Mouse (Mus musculus): Measurements from ENCODE around the gene Trnp1. TPM values are rescaled to one million over a fixed set of nuclear protein-coding genes. Genes with fewer than 3 reads are reported as not detected.

Trnp1 gene
- 45.2 and 52.2 TPM in 2 replicates for total RNA-seq (2014; rRNA removed)
- polyA plus RNA-seq (2015; fragmentation: Nextera tagmentation; extraction: Ambion mirVana) = 15.2 and 17.5 TPM in 2 replicates

DNA sequence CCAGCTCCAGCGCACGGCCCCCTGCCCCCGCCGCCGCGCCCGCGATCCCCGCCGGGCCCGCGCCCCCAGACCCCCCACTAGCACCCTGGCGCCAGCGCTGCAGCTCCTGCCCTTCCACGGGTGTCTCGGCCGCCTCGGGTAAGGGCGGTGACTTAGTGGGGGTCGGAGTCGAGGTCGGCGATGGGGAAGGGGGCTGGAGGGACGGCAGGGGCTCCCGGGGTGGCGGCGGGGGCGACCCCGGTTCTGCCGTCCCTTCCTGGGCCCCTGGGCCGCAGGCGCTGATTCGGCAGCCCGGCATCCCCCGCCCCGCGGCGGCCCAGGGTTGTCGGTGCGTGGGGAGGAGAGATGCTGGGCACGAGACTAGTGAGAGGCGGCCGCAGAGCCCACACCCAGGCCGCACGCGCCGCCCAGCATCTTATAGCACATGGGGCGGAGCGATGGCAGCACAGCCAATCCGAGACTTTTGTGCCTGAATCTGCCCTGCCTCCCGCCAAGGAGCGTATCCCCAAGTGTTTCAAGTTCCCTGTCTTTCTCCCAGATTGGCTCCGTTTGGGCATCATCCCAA lies at the start of gene Trnp1:
Gene Trnp1, minus strand, starts transcription at position 391 of the 565 bp plus-strand sequence.
- no peak for TF ChIP-seq CTCF (IDR thresholded peaks at IDR 0.05)
- under 1% methylated on average over 41 of the region's 53 CpGs for WGBS
- Histone ChIP-seq H3K9ac (replicated peaks; ENCODE audit: low read length, poor library complexity, severe bottlenecking) (peak within 1 kb of the TSS; percentile 67), H3K36me3 (ENCODE audit: insufficient read depth, low read length) (no peaks in the 10 kb centered on the region), H3K4me1 (ENCODE audit: insufficient read depth, low read length) (0 out of 2 replicates have a peak, but pooled peaks cover 4% of the 10 kb centered on the region), H3K4me2 (ENCODE audit: low read depth, low read length, poor library complexity, severe bottlenecking) (peak within 1 kb of the TSS; percentile 94), H3K4me3 (ENCODE audit: low read depth, low read length) (peak within 1 kb of the TSS; percentile 52), H3K27me3 (ENCODE audit: insufficient read depth, low read length) (peaks cover 45% of the 10 kb centered on the region), H3K9me3 (ENCODE audit: low read length) (no peaks in the 10 kb centered on the region), H3K27ac (ENCODE audit: low read depth, low read length) (no peak within 1 kb of the TSS)
- DNase-seq (ENCODE audit: low spot score) (peak; percentile 93), ATAC-seq (ENCODE audit: low FRiP score) (peak; percentile 80)

DNA sequence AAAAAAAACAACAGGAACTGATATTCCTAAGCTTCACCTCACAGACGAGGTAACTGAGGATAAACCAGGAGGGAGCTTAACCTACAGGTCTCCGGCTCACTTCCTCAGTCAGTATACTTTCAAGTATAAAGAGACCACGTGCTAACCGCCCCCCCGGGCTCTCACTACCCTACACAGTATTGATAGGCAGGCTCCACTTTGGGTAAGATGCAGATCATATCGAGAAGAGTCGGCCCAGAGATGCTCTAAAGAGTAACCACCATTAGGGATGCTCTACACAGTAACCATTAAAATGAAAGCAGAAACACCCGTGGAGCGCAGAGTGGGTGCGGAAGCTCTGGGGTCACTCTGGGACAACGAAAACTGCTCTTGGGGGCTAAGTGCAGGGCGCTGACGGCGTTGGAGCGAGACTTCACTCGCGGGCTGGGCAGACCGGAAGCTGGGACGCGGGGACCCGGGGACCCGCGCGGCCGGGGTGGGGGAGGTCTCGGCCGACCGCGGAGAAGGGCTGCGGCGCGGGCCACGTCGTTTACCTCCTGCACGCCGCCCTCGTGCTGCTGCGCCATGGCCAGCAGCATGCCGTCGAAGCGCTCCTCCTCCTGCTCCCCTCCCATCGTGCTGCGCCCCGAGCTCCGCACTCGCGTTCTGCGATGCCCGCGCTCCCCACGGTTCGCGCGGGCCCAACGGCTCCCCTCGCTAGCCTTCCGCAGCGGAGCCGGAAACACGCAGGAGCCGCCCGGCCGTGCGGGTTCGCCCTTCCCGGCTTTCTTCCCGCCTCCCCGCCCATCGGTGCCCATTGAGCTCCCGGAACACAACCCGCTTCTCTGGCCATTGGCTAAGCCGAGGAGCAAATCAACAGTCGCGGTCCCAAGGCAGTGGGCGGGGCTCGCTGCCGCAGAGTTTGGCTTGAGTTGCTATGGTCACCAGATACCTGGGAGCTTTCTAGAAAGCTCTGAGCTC lies 47.2 kb upstream of the Trnp1 start, which contains the start of gene Nudc:
Gene Nudc, minus strand, starts transcription at position 725 of the 960 bp plus-strand sequence.
- no peaks in the 10 kb centered on the region for H3K9me3 ChIP-seq (ENCODE audit: low read length)
- peak within 1 kb of the TSS; percentile 57 for H3K9ac ChIP-seq (replicated peaks; ENCODE audit: low read length, poor library complexity, severe bottlenecking)
- WGBS = 1% methylated on average over 55 of the region's 77 CpGs
- H3K4me3 ChIP-seq (ENCODE audit: low read depth, low read length) = peak within 1 kb of the TSS; percentile 81
- peak; percentile 98 for ATAC-seq (ENCODE audit: low FRiP score)
- H3K27me3 ChIP-seq (ENCODE audit: insufficient read depth, low read length) = no peaks in the 10 kb centered on the region
- peaks cover 8% of the 10 kb centered on the region; the same call in 1 of the 2 replicates for H3K36me3 ChIP-seq (ENCODE audit: insufficient read depth, low read length)
- peak; percentile 98 for DNase-seq (ENCODE audit: low spot score)
- no peaks in the 10 kb centered on the region for H3K4me1 ChIP-seq (ENCODE audit: insufficient read depth, low read length)
- no peak for TF ChIP-seq CTCF (IDR thresholded peaks at IDR 0.05)
- H3K4me2 ChIP-seq (ENCODE audit: low read depth, low read length, poor library complexity, severe bottlenecking) = peak within 1 kb of the TSS; percentile 55
- peak within 1 kb of the TSS; percentile 80 for H3K27ac ChIP-seq (ENCODE audit: low read depth, low read length)

DNA sequence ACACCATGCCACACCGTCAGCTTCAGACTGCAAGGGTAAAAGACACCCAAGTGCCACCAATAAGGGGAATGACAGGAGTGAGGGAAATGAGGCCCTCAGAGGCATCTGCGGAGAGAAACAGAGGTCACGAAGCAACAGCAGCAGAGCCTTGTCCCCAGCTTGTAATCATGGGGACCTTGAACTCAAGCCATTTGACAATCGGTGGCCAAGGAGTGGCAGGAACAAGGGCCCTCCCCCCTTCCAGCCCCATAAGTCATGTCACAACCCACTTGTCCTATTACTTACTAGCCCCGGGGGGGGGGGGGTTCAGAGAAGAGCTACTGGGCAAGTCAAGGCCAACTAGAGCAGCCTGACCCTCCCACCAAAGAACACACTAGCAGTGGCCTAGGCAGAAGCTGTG lies 38.3 kb upstream of the Trnp1 start:
- H3K27ac ChIP-seq (ENCODE audit: low read depth, low read length) = no peak overlapping the region
- no peaks in the 10 kb centered on the region for H3K27me3 ChIP-seq (ENCODE audit: insufficient read depth, low read length)
- no peaks in the 10 kb centered on the region for H3K4me1 ChIP-seq (ENCODE audit: insufficient read depth, low read length)
- H3K9me3 ChIP-seq (ENCODE audit: low read length) = no peaks in the 10 kb centered on the region
- ATAC-seq (ENCODE audit: low FRiP score) (no peak), DNase-seq (ENCODE audit: low spot score) (no peak)
- H3K4me2 ChIP-seq (ENCODE audit: low read depth, low read length, poor library complexity, severe bottlenecking) = no peak overlapping the region
- H3K4me3 ChIP-seq (ENCODE audit: low read depth, low read length) = no peak overlapping the region
- H3K9ac ChIP-seq (replicated peaks; ENCODE audit: low read length, poor library complexity, severe bottlenecking) = no peak overlapping the region
- 91% methylated on average over 5 of the region's 5 CpGs for WGBS
- peaks cover 55% of the 10 kb centered on the region for H3K36me3 ChIP-seq (ENCODE audit: insufficient read depth, low read length)
- TF ChIP-seq CTCF (IDR thresholded peaks at IDR 0.05) = no peak

DNA sequence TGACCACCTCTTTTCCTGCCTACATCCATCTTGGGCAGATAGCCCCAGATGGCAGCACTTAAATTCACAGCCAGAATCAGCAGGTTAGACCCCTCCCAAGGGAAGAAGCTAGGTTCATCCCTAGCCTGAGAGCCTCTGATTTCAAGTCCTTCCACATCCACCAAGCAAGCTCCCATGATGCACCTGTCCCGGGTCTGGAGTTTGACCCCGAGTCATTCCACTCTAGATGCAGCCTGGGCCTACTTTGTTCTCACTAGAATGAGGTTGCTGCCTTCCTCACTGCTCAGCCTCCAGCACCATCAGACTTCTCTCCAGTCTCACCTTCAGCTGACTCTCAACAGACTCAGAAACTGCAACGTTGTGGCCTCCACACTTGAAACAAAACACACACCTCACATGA lies 37.7 kb upstream of the Trnp1 start:
- 90% methylated on average over 3 of the region's 3 CpGs for WGBS
- Histone ChIP-seq H3K9me3 (ENCODE audit: low read length) (no peaks in the 10 kb centered on the region), H3K9ac (replicated peaks; ENCODE audit: low read length, poor library complexity, severe bottlenecking) (no peak overlapping the region), H3K4me3 (ENCODE audit: low read depth, low read length) (no peak overlapping the region), H3K27ac (ENCODE audit: low read depth, low read length) (no peak overlapping the region), H3K4me1 (ENCODE audit: insufficient read depth, low read length) (no peaks in the 10 kb centered on the region), H3K27me3 (ENCODE audit: insufficient read depth, low read length) (no peaks in the 10 kb centered on the region), H3K36me3 (ENCODE audit: insufficient read depth, low read length) (peaks cover 60% of the 10 kb centered on the region), H3K4me2 (ENCODE audit: low read depth, low read length, poor library complexity, severe bottlenecking) (no peak overlapping the region)
- TF ChIP-seq CTCF (IDR thresholded peaks at IDR 0.05) = no peak
- no peak for ATAC-seq (ENCODE audit: low FRiP score)
- DNase-seq (ENCODE audit: low spot score) = no peak

DNA sequence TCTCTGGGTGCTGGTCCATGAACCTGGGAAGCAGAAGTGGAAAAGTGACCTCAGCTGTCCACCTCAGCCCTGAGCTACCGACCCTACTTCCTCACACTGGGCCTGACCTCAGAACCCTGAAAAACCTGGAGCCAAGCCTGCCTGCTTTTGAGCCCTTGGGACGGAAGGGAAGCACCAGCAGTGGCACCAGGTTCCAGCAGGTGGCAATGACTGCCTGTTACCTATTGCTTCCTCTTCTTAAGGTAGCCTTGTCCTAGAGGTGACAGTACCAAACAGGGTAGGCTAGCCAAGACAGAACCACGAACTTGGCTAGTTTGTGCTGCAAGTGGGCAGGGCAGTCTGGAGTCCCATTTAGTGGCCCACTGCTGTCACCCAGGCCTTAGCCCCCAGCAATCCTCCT lies 34.4 kb upstream of the Trnp1 start:
- Histone ChIP-seq H3K9me3 (ENCODE audit: low read length) (no peaks in the 10 kb centered on the region), H3K27ac (ENCODE audit: low read depth, low read length) (no peak overlapping the region), H3K9ac (replicated peaks; ENCODE audit: low read length, poor library complexity, severe bottlenecking) (no peak overlapping the region), H3K27me3 (ENCODE audit: insufficient read depth, low read length) (no peaks in the 10 kb centered on the region), H3K36me3 (ENCODE audit: insufficient read depth, low read length) (peaks cover 75% of the 10 kb centered on the region), H3K4me3 (ENCODE audit: low read depth, low read length) (no peak overlapping the region), H3K4me2 (ENCODE audit: low read depth, low read length, poor library complexity, severe bottlenecking) (no peak overlapping the region), H3K4me1 (ENCODE audit: insufficient read depth, low read length) (no peaks in the 10 kb centered on the region)
- no peak for TF ChIP-seq CTCF (IDR thresholded peaks at IDR 0.05)
- DNase-seq (ENCODE audit: low spot score) (no peak), ATAC-seq (ENCODE audit: low FRiP score) (no peak)
- 92% methylated on average over 3 of the region's 3 CpGs for WGBS

DNA sequence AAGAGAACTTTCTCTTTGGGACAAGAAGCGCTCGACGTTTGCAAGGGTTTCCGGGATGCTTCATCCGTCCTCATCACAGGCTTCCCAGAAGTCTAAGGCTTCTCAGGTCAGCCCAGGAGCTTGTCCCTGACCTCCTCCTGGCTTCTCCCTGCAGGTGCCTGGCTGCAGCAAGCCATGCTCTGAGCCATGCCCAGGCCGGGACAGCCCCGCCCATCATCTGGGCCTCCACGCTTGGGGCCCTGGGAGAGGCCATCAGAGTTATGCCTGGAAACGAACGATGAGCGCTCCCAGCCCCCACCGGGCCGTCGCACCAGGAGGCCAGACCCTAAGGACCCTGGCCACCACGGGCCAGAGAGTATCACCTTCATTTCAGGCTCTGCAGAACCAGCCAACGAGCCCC lies 29.4 kb upstream of the Trnp1 start:
- H3K9ac ChIP-seq (replicated peaks; ENCODE audit: low read length, poor library complexity, severe bottlenecking) = no peak overlapping the region

More for the DNA sequence above, 29.4 kb upstream of the Trnp1 start:
- H3K9me3 ChIP-seq (ENCODE audit: low read length) = no peaks in the 10 kb centered on the region
- H3K4me3 ChIP-seq (ENCODE audit: low read depth, low read length) = no peak overlapping the region
- H3K4me2 ChIP-seq (ENCODE audit: low read depth, low read length, poor library complexity, severe bottlenecking) = no peak overlapping the region
- WGBS = 72% methylated on average over 16 of the region's 16 CpGs
- no peak overlapping the region for H3K27ac ChIP-seq (ENCODE audit: low read depth, low read length)
- no peaks in the 10 kb centered on the region for H3K27me3 ChIP-seq (ENCODE audit: insufficient read depth, low read length)
- peaks cover 40% of the 10 kb centered on the region for H3K36me3 ChIP-seq (ENCODE audit: insufficient read depth, low read length)
- DNase-seq (ENCODE audit: low spot score) (no peak), ATAC-seq (ENCODE audit: low FRiP score) (no peak)
- no peak for TF ChIP-seq CTCF (IDR thresholded peaks at IDR 0.05)
- H3K4me1 ChIP-seq (ENCODE audit: insufficient read depth, low read length) = no peaks in the 10 kb centered on the region
